Mouse (Mus musculus) layer of hippocampus, postnatal 36 days (tissue): ENCODE results near the gene Ntn3. TPM values are rescaled to one million over a fixed set of nuclear protein-coding genes. Genes with fewer than 3 reads are reported as not detected.

Experiments used
- microRNA-seq, 2 experiments: library from miRNA; unstranded; fragments of <30 nt; microRNA quantifications; one replicate each; pipeline ENCODE4 v1.2.0; 2021
- total RNA-seq, 2 experiments: library from RNA; stranded (reverse); gene quantifications; 2 replicates each; pipeline ENCODE4 v1.2.3; 2021

Ntn3 gene
- total RNA-seq, 2 experiments from 2014 or later, result 8.0 to 9.9 TPM

Small RNAs within 50 kb of the gene (microRNA-seq; reads per million reads assigned to microRNA genes)
- 0.60 to 0.85 reads per million in 2 experiments for gene Mir5134
- gene Mir6965, result 0 to 0.21 reads per million in 2 experiments

Other genes with a start within 250 kb of the Ntn3 start
- not detected for gene Prss30, start 229.0 kb downstream of the Ntn3 start, total RNA-seq
- not detected for gene Prss22, start 211.4 kb downstream of the Ntn3 start, total RNA-seq
- not detected for gene Prss27, start 171.4 kb downstream of the Ntn3 start, total RNA-seq
- gene Kctd5, start 136.0 kb downstream of the Ntn3 start, total RNA-seq, result 10 to 100 TPM; 28.5 to 30.1 TPM
- gene Pdpk1, start 58.6 kb downstream of the Ntn3 start, total RNA-seq, result 100 to 1,000 TPM; 104 to 105 TPM
- 10 to 100 TPM; 36.1 to 39.4 TPM for gene Amdhd2, start 45.8 kb downstream of the Ntn3 start, total RNA-seq
- gene Atp6v0c, start 39.8 kb downstream of the Ntn3 start, total RNA-seq, result 1,000 to 10,000 TPM; 1,151 to 1,277 TPM
- 10 to 100 TPM; 60.9 to 64.6 TPM for gene Tbc1d24, start 4.0 kb downstream of the Ntn3 start, total RNA-seq
- gene Tedc2, start 11.3 kb upstream of the Ntn3 start, total RNA-seq, result 1 to 10 TPM; 8.3 to 9.3 TPM
- gene Ccnf, start 42.0 kb upstream of the Ntn3 start, total RNA-seq, result 1 to 10 TPM; 4.9 to 6.1 TPM
- gene Abca17, start 141.5 kb upstream of the Ntn3 start, total RNA-seq, result 1 to 10 TPM in 1 of 2 experiments, under 1 TPM in 1; 0.96 to 1.1 TPM
- gene Abca3, start 142.4 kb upstream of the Ntn3 start, total RNA-seq, result 10 to 100 TPM; 64.8 to 65.3 TPM
- gene Rnps1, start 205.0 kb upstream of the Ntn3 start, total RNA-seq, result 100 to 1,000 TPM; 123 to 127 TPM
- 10 to 100 TPM; 29.2 to 30.2 TPM for gene Eci1, start 217.1 kb upstream of the Ntn3 start, total RNA-seq
- 10 to 100 TPM; 11.0 to 14.2 TPM for gene Dnase1l2, start 233.6 kb upstream of the Ntn3 start, total RNA-seq